Mouse (Mus musculus) ES-E14 (cell line): ENCODE results near the gene Atp6v1c2.

Source experiments
- CHD2 ChIP-seq: IDR thresholded peaks from 2 replicates; pipeline ENCODE4 v1.6.1; 2014; ENCODE audit warnings: mild to moderate bottlenecking, low read depth, low read length, inconsistent platforms
- HCFC1 ChIP-seq: IDR thresholded peaks from 2 replicates; pipeline ENCODE4 v1.6.1; 2012; ENCODE audit warnings: low read length, inconsistent platforms, borderline replicate concordance; ENCODE audit not compliant: insufficient read depth
- MAFK ChIP-seq: IDR thresholded peaks from 2 replicates; pipeline ENCODE4 v1.6.1; 2014; ENCODE audit warnings: mild to moderate bottlenecking, low read depth, low read length, inconsistent platforms; ENCODE audit not compliant: insufficient read depth
- ZC3H11A ChIP-seq: IDR thresholded peaks from 2 replicates; pipeline ENCODE4 v1.6.1; 2012; ENCODE audit warnings: low read depth, mild to moderate bottlenecking, inconsistent platforms, low read length, borderline replicate concordance
- ZNF384 ChIP-seq: IDR thresholded peaks from 2 replicates; pipeline ENCODE4 v1.6.1; 2012; ENCODE audit warnings: low read depth, low read length, inconsistent platforms

DNA sequence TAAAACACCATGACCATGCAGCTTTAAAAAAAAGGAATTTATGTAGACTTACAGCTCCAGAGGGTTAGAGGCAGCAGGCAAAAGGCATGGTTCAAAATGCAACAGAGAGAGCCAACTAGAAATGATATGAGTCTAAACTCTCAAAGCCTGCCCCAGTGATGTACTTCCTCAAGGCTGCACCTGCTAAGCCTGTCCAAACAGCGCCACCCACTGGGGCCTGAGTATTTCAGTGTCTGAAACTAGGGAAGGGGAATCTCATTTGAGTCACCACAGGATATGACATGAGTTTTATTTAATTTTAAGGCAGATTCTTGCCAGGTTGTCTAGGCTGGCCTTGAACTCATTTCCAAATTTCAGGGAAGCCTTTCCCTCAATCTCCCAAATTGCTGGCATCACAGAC lies 57.9 kb downstream of the Atp6v1c2 start:
- TF ChIP-seq ZC3H11A: 0 out of 2 replicates have a peak, but pooled peaks have one; percentile 5
- no peak for TF ChIP-seq CHD2
- no peak for TF ChIP-seq ZNF384
- TF ChIP-seq HCFC1: no peak
- no peak for TF ChIP-seq MAFK
